Mouse (Mus musculus): Measurements from ENCODE around the gene Txlna. TPM values are rescaled to one million over a fixed set of nuclear protein-coding genes. Genes with fewer than 3 reads are reported as not detected.

The Txlna gene
- polyA plus RNA-seq (2015; fragmentation: Nextera tagmentation; extraction: Ambion mirVana) = 37.3 and 51.0 TPM in 2 replicates

DNA sequence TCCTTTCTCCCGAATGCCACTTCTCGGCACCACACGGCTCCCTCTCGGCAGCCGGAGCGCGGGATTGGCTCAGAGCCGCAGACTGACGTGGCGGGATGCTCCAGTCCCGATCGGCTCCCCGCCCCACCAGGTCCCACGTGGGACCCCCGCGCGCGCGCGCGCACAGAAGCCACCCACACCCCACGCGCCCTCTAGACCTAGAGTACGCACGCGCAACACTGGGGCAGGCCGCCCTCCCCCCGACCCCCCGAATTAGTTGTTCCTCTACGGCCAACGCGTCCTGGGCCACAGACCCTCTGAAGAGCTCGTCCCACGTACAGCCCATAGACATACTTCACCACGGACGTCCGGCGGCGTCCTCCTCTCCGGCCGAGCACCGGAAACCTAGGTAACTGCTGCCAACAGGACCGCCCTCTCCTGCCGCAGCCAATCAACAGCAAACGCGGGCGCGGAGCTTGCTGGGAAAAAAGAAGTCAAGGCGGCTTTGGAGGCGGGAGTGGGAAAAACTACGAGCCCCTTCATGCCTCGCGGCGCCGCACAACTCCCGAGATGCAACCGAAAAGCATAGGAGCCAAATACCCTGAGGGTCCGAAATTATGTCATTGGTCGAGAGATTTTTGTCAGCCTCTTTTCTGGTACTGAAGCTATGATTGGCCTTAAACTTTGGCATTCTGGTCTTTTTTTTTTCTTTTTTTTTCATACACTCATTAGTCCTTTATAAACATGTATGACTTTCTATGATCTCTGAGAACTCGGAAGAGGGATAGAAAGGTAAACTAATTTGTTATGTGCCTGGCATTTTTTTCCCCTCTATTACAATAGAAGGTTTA lies at the start of gene Txlna:
Gene Txlna (minus strand): TSS at position 428 of the 830 bp plus-strand sequence.
- H3K36me3 ChIP-seq = peaks cover 40% of the 10 kb centered on the region
- ATAC-seq (ENCODE audit: low FRiP score) = peak; percentile 97
- H3K9me3 ChIP-seq (replicated peaks) = no peaks in the 10 kb centered on the region
- no peaks in the 10 kb centered on the region for H3K27me3 ChIP-seq (replicated peaks)
- peaks cover 37% of the 10 kb centered on the region for H3K4me1 ChIP-seq
- peak within 1 kb of the TSS; percentile 65 for H3K4me3 ChIP-seq (replicated peaks)
- peak within 1 kb of the TSS; percentile 97 for H3K27ac ChIP-seq (replicated peaks)
- H3K9ac ChIP-seq (replicated peaks) = peak within 1 kb of the TSS; percentile 76
- WGBS = under 1% methylated on average over 60 of the region's 60 CpGs
- peak within 1 kb of the TSS; percentile 94 for H3K4me2 ChIP-seq

DNA sequence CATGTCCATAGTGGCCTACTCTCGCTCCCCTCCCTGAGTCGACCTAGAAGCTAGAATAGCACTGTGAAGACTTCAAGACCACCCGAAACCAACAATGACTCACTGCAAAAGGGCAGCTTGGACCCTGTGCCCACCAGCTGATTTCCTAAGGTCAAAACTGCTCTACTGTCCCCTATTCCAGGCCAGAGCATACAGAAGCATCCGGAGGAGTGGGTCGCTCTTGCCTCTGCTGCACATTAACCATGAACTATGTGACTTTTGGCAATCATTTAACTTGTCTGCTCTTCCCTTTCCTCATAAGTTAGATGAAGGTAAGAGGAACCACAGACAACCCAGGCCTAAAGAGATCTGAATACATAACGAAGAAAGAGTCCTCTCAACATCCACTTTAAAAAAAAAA lies 43.7 kb upstream of the Txlna start:
- H3K4me3 ChIP-seq (replicated peaks) = no peak overlapping the region
- no peak overlapping the region for H3K4me2 ChIP-seq
- no peak for ATAC-seq (ENCODE audit: low FRiP score)
- peaks cover 87% of the 10 kb centered on the region for H3K36me3 ChIP-seq
- H3K9ac ChIP-seq (replicated peaks) = no peak overlapping the region
- WGBS = 96% methylated on average over 6 of the region's 6 CpGs
- no peak overlapping the region for H3K27ac ChIP-seq (replicated peaks)
- H3K4me1 ChIP-seq = no peaks in the 10 kb centered on the region
- H3K9me3 ChIP-seq (replicated peaks) = no peaks in the 10 kb centered on the region
- no peaks in the 10 kb centered on the region for H3K27me3 ChIP-seq (replicated peaks)

DNA sequence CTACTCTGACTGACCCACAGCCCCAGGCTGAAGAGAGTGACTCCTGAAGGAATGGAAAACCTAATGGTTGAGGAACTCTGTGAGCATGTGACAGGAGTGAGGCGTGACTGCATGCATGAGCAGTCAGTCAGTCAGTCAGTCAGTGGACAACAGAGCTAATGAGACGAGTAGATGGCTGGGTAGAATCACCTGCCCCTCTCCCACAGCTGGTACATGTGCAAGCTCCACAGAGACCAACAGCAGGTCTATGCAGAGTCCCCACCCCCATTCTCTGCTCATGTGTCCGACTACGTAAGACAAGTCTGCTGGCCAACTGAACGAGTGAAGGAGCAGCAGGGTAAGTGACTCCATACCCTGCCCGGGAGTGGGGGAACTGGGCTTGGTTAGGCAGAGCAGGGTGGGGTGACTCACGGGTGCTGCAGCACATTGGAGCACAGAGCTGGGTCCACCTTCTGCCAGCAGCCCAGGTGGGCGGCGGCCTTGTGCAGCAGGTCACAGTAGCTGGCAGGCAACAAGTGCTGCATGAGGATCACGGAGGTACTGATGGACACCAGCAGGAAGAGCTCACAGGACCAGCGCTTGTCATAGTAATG lies 43.1 kb upstream of the Txlna start:
- 91% methylated on average over 11 of the region's 11 CpGs for WGBS
- Histone ChIP-seq H3K27ac (replicated peaks) (no peak overlapping the region), H3K27me3 (replicated peaks) (no peaks in the 10 kb centered on the region), H3K4me2 (no peak overlapping the region), H3K4me3 (replicated peaks) (no peak overlapping the region), H3K36me3 (peaks cover 86% of the 10 kb centered on the region), H3K9ac (replicated peaks) (no peak overlapping the region), H3K4me1 (no peaks in the 10 kb centered on the region), H3K9me3 (replicated peaks) (no peaks in the 10 kb centered on the region)
- no peak for ATAC-seq (ENCODE audit: low FRiP score)

DNA sequence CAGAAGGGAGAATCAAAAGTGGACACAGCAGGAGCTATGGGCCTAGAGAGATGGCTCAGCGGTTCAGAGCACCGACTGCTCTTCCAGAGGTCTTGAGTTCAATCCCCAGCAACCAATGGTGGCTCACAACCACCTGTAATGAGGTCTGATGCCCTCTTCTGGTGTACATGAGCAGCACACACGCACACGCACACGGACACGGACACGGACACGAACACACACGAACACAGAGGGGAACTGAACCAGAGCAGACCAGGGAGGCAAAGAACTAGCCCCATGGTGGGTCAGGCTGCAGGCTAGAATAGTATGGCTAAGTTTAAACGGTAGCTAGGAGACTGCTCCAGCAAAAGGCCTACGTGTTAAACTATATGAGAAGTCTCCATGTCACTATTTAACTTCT lies 41.0 kb upstream of the Txlna start:
- H3K4me2 ChIP-seq = no peak overlapping the region
- H3K27me3 ChIP-seq (replicated peaks) = no peaks in the 10 kb centered on the region
- H3K9me3 ChIP-seq (replicated peaks) = no peaks in the 10 kb centered on the region
- no peaks in the 10 kb centered on the region for H3K4me1 ChIP-seq
- 95% methylated on average over 11 of the region's 11 CpGs for WGBS
- no peak for ATAC-seq (ENCODE audit: low FRiP score)
- no peak overlapping the region for H3K4me3 ChIP-seq (replicated peaks)
- peaks cover 89% of the 10 kb centered on the region for H3K36me3 ChIP-seq
- no peak overlapping the region for H3K9ac ChIP-seq (replicated peaks)
- H3K27ac ChIP-seq (replicated peaks) = no peak overlapping the region

DNA sequence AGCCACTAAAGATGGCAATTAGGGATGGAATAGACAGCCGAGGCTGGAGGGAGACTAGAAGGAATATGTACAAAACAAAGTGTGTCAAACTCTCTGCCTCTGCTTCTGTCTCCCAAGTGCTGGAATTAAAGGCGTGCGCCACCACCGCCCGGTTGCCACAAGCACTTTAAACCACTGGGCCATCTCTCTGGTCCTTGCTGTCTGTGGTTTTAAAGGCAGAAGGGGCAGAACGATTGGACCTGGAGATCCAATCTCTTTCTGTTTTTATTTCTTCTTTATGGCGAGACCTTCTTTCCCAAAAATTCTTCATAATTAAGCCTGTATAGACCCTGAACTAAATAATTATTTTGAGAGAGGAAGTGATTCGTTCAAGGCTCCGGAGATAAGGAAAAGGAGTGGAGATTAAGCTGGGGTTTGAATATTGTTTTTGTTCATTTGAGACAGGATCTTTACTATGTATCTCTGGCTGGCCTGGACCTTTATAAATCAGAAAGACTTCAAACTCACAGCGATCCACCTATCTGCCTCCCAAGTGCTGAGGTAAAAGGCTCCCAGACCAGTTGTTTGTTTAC lies 32.1 kb upstream of the Txlna start:
- 9% methylated on average over 10 of the region's 10 CpGs for WGBS
- peak overlapping the region; percentile 74 for H3K4me2 ChIP-seq
- H3K4me1 ChIP-seq = peaks cover 24% of the 10 kb centered on the region
- H3K9ac ChIP-seq (replicated peaks) = peak overlapping the region; percentile 90
- no peaks in the 10 kb centered on the region for H3K9me3 ChIP-seq (replicated peaks)
- peaks cover 23% of the 10 kb centered on the region for H3K36me3 ChIP-seq
- peak overlapping the region; percentile 90 for H3K4me3 ChIP-seq (replicated peaks)
- peak overlapping the region; percentile 92 for H3K27ac ChIP-seq (replicated peaks)
- peak; percentile 67; the same call in 1 of the 2 replicates for ATAC-seq (ENCODE audit: low FRiP score)
- H3K27me3 ChIP-seq (replicated peaks) = no peaks in the 10 kb centered on the region

DNA sequence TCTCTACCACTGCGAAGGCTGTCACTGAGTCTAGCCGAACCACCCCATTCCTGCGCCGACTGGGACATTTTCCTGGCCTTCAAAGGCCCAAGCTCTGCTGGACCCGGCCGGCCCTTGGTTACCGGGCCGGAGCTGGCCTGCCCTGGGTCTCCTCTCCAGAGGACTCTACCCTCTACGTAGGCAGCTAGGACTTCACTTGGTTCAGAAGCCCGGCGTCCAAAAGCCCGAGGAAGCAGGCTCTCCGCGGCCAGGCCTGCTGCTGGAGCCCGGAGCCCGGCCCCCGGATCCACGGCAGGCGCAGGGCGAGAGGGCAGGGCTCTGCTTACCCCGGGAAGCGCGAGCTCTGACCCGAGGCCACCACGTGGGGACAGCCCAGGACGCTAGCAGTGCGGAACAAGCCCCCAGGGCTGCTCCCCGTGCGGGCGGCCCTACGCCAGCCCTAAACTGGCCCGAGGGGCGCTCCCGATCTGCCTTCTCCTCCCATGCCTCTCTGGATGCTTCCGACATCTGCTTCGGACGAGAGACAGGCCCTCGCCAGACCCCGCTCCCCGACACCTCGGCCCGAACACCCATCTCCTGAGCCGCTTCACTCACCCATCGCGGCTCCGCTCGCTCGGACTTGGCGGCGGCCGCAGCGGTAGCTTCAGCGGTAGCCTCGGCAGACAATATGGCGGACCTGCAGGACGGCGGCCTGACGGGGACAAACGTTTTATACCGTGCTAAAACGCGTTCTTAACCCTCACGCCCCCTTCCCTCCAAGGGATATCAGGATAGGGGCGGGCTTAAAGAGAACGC lies 31.4 kb upstream of the Txlna start, which contains the start of gene Kpna6:
Gene Kpna6 (minus strand): TSS at position 685 of the 795 bp plus-strand sequence.
- Histone ChIP-seq H3K27ac (replicated peaks) (peak within 1 kb of the TSS; percentile 92), H3K9ac (replicated peaks) (peak within 1 kb of the TSS; percentile 90), H3K4me2 (peak within 1 kb of the TSS; percentile 74), H3K4me1 (peaks cover 24% of the 10 kb centered on the region), H3K27me3 (replicated peaks) (no peaks in the 10 kb centered on the region), H3K9me3 (replicated peaks) (no peaks in the 10 kb centered on the region), H3K36me3 (peaks cover 21% of the 10 kb centered on the region), H3K4me3 (replicated peaks) (peak within 1 kb of the TSS; percentile 90)
- WGBS = under 1% methylated on average over 63 of the region's 65 CpGs
- peak; percentile 88 for ATAC-seq (ENCODE audit: low FRiP score)

DNA sequence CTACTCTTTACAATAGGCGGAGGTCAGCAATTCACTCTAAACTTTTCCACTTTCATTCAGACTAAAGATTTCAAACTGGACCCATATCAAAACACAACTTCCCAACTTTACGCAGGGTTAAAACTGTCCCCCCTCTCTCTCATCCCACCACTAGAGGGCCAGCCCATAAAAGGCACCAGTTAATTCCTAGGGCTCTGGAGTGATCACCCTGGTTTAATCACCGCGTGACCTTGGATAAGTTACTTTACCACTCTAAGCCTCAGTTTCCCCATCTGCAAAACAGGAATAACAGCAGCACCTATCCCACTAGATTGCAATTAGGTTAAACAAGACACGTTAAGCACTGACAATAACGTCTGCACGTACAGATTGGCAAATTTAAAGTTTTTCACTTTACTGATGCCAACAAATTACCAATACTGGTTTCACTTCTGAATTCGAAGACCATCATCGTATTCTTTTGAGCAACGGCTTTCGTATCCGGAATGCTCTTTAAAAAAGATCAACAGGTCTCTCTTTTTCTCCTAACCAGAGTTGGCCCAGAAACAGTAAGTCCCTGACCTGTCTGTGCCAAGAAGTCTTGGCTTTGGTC lies 30.7 kb upstream of the Txlna start:
- WGBS = 10% methylated on average over 12 of the region's 12 CpGs
- ATAC-seq (ENCODE audit: low FRiP score) = no peak
- Histone ChIP-seq H3K27me3 (replicated peaks) (no peaks in the 10 kb centered on the region), H3K4me2 (peak overlapping the region; percentile 74), H3K4me3 (replicated peaks) (peak overlapping the region; percentile 90), H3K9me3 (replicated peaks) (no peaks in the 10 kb centered on the region), H3K4me1 (peaks cover 24% of the 10 kb centered on the region), H3K9ac (replicated peaks) (peak overlapping the region; percentile 90), H3K27ac (replicated peaks) (peak overlapping the region; percentile 92), H3K36me3 (peaks cover 18% of the 10 kb centered on the region)

DNA sequence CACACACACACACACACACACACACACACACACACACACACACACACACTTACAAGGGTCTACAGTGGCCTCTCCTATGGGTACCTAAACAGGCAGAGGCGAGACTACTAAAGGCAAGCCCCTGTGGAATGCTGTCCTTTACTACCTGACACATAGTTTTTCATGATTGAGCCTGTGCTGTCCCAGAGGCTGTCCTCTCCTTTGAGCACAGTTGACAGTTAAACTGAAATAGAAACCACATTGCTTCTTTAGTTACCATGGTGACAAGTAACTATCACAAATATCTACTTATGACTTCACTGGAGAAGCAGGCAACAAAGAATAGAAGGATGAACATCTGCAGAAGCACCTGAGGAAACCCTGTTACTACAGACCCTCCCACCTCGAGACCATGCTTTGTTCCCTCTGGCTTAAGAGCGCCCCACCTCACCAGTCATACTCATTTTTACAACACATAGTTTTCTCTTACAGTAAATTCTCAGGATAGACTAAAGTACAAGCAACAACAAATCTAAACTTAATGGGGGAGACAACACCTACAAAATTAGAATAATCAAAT lies 21.5 kb upstream of the Txlna start:
- WGBS = 86% methylated on average over 3 of the region's 3 CpGs
- H3K4me1 ChIP-seq = no peaks in the 10 kb centered on the region
- H3K36me3 ChIP-seq = peaks cover 51% of the 10 kb centered on the region

DNA sequence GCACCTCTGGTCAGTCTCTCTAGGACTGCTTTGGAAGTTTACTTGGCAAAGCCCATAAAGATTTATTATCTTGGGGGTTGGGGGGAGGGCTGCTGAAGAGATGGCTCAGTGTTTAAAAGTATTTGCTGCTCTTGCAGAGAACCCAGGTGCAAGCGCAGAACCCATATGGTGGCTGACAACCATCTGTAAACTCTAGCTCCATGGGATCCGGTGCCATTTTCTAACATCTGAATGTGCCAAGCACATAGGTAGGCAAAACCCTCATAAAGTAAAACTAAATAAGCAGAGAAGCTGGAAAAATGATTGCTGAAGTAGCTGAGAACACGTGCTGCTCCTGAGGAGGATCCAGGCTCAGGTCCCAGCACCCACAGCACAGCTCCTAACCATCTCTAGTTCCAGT lies 20.7 kb upstream of the Txlna start:
- no peak for ATAC-seq (ENCODE audit: low FRiP score)
- no peak overlapping the region for H3K9ac ChIP-seq (replicated peaks)
- 84% methylated on average over 3 of the region's 3 CpGs for WGBS
- peaks cover 53% of the 10 kb centered on the region for H3K36me3 ChIP-seq
- H3K4me1 ChIP-seq = no peaks in the 10 kb centered on the region
- H3K27ac ChIP-seq (replicated peaks) = no peak overlapping the region
- no peak overlapping the region for H3K4me2 ChIP-seq
- H3K9me3 ChIP-seq (replicated peaks) = no peaks in the 10 kb centered on the region
- H3K4me3 ChIP-seq (replicated peaks) = no peak overlapping the region
- no peaks in the 10 kb centered on the region for H3K27me3 ChIP-seq (replicated peaks)

More for the DNA sequence above, 21.5 kb upstream of the Txlna start:
- no peak overlapping the region for H3K4me2 ChIP-seq
- no peak overlapping the region for H3K27ac ChIP-seq (replicated peaks)
- no peak for ATAC-seq (ENCODE audit: low FRiP score)
- H3K27me3 ChIP-seq (replicated peaks) = no peaks in the 10 kb centered on the region
- H3K9ac ChIP-seq (replicated peaks) = no peak overlapping the region
- H3K9me3 ChIP-seq (replicated peaks) = no peaks in the 10 kb centered on the region
- no peak overlapping the region for H3K4me3 ChIP-seq (replicated peaks)

DNA sequence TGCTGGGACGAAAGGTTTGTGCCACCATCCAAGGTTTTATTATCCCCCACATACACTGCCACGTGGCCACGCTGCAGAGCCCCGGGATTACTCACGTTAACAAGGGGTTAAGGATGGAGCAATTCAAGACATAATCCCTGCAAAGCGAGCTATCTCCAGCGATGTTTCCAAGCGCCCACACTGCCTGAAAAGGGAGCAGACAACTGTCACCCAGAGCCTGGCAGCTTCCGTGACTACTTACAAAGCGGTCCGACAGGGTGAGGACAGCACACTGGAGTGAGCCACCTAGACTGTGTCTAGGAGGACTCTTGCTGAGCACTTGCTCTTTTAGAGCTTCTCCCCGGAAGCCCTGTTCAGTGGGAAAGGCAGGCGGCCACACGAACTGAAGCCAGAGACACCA lies 13.9 kb upstream of the Txlna start:
- H3K4me3 ChIP-seq (replicated peaks) = no peak overlapping the region
- no peak for ATAC-seq (ENCODE audit: low FRiP score)
- 92% methylated on average over 14 of the region's 14 CpGs for WGBS
- H3K36me3 ChIP-seq = peaks cover 87% of the 10 kb centered on the region
- no peak overlapping the region for H3K4me2 ChIP-seq
- H3K4me1 ChIP-seq = no peaks in the 10 kb centered on the region
- no peak overlapping the region for H3K27ac ChIP-seq (replicated peaks)
- no peaks in the 10 kb centered on the region for H3K9me3 ChIP-seq (replicated peaks)
- no peak overlapping the region for H3K9ac ChIP-seq (replicated peaks)
- H3K27me3 ChIP-seq (replicated peaks) = no peaks in the 10 kb centered on the region

DNA sequence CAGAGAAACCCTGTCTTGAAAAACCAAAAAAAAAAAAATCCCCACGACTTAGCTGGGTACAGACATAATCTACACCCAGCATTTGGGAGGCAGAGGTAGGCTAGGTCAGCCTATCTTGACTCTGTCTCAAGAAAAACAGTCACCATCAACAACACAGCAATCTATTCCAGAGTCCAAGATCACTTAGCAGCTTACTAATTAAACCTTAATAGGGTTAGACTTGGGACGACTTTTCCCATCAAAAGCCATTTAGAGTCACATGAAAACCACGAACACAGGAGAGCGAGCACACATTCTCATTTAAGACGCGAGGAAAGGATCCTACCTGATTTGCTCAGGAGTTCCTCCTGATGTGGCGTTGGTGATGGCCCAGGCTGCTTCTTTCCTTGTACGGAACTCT lies 9.5 kb upstream of the Txlna start:
- no peaks in the 10 kb centered on the region for H3K9me3 ChIP-seq (replicated peaks)
- no peaks in the 10 kb centered on the region for H3K27me3 ChIP-seq (replicated peaks)
- no peak overlapping the region for H3K9ac ChIP-seq (replicated peaks)
- H3K4me2 ChIP-seq = no peak overlapping the region
- no peak overlapping the region for H3K4me3 ChIP-seq (replicated peaks)
- no peak for ATAC-seq (ENCODE audit: low FRiP score)
- H3K27ac ChIP-seq (replicated peaks) = no peak overlapping the region
- H3K36me3 ChIP-seq = peaks cover 85% of the 10 kb centered on the region
- no peaks in the 10 kb centered on the region for H3K4me1 ChIP-seq
- 94% methylated on average over 8 of the region's 8 CpGs for WGBS
